Mouse (Mus musculus): ENCODE measurements at regions not wholly inside any gene's neighbourhood (a gene's known extent, or its start where the extent isn't known, plus 50 kb on each side); places are given as distances from the start of the nearest gene placed in this dataset.

GRCm38 (mm10) chr2:131436149-131436548 is 55.1 kb upstream of the Smox start:
- no peak for DNase-seq

- no peak for DNase-seq
Observed at GRCm38 (mm10) chr2:131430474-131430873, 60.8 kb upstream of the Smox start.

DNA sequence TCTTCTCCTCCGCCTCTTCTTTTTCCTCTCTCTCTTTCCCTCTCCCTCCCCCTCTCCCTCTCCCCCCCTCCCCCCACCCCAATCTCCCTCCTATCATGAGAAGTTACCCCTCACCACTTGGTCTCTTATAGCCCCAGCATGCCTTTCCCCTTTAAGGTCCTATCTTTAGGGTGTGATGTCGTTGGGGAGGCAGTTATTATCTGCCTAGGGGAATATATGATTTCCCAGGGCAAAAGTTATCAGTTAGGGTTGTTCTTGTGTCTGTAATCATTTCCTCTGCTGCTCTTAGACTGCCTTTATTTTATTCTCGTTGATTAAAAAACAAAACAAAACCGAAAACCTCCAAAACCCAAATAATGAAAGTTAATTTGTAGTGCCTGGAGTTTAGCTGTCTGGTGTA is 63.2 kb upstream of the Smox start:
- no peak for DNase-seq

GRCm38 (mm10) chr2:131426941-131427340 is 64.4 kb upstream of the Smox start:
- DNase-seq, result no peak

DNA sequence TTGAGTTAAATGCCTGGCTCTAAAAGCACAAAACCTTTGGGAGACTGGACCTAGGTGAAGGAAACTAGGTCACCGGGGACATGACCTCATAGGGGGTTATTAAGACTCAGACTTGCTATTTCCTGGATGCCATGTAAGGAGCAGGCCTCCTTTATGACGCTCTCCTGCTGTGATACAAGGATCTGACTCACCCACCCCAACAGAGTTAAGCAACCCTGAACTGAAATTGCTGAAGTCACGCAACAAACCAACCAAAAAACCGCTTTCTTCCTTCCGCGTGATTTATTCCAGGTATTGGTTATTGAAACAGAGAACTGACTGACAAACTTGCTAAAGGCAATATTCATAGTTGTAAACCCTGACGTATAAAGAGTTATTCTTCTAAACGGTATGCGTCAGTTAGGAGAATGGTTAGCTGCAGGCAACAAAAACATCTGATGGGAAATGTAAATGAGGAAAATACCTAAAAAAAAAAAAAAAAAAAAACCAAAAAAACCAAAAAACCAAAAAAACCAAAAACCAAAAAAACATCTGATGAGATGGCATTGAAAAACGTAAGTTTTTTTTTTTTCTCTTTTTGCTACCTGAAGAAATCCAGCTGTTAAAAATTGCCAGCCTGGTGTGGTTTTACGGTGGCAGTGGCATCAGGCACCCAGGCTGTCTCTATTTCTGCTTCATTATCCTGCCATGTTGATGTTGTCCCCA is 67.5 kb upstream of the Smox start:
- DNase-seq, result no peak

GRCm38 (mm10) chr2:131422907-131423445 is 68.3 kb upstream of the Smox start:
- DNase-seq, result peak; percentile 69

GRCm38 (mm10) chr2:131418130-131418529 is 65.4 kb upstream of the Rnf24 start:
- DNase-seq, result no peak

- no peak for DNase-seq
Observed at GRCm38 (mm10) chr2:131417472-131417871, 64.8 kb upstream of the Rnf24 start.

DNA sequence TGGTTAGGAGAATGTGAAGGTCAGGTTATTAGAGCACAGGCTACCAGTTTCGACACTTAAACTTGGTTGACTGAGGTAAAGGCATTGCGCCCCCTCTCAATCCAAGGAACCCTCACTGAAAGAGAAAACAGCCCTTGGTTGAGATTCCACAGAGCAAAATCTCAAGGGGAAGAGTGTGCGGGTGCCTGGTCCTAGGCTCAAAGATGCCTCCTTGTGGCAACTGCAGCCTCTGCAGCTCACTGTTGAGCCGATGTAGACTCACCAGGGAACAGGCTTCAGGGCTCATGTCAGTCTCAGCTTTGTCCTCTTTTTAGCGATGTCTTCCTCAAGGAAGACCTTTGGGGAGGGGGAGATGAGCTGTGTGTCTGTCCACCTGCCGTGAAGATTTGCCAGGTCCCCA is 63.8 kb upstream of the Rnf24 start:
- DNase-seq, result peak; percentile 49

GRCm38 (mm10) chr2:131410906-131411520 is 58.3 kb upstream of the Rnf24 start:
- DNase-seq, result no peak

- DNase-seq, result no peak
Observed at GRCm38 (mm10) chr2:131407337-131407736, 54.6 kb upstream of the Rnf24 start.

DNA sequence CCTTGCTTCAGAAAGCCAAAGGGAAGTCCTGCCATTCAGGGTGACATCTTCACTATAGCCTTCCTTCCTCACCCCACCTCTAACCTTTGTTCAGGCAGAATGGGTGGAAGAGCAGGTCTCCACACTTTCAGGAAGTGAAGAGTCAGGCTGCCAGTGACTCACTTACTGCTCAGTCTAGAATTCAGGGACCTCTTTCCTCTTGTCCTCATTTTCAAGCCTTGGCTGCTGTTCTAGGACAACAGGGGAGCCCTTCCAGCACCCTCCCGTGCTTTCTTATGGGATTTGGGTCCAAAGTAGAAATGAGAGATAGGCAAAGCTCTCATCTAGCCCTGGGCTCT is 51.5 kb upstream of the Rnf24 start:
- no peak for DNase-seq

DNA sequence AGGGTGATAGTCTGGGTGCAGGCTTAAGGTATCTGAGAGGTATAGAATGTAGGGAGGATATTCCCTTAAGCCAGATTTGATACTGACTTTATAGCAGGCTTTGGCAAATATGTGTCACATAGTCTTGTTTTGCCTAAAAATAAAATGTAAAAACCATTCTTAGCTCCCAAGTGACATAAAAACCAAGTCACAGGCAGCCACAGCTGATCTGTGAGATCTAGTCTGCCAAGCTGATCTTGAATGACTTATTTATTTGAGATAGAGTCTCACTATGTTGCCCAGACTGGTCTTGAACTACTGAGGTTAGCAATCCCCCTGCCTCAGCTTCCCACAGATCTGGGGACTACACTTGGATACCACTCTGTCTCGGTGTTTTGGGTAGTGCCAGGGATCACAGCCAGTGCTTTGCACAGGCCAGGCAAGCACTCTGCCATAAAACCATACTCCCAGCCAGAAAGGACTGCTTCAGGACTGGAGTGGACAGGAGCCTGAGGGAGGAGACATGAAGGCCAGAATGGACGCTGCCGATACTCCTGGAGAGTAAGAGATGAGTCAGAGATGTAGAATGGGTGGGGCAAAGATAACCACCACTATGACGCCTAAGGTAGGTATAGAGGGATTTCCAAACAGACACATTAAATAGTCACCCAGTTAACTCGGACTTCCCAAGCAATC is 51.0 kb upstream of the Rnf24 start:
- no peak for DNase-seq

Measured in liver (tissue).